9 mouse cellular contexts compared by ENCODE assay signal in genomic region chr14:51915030-51915429, GRCm38 (mm10). TPM values are rescaled to one million over a fixed set of nuclear protein-coding genes. Genes with fewer than 3 reads are reported as not detected.
A peak's percentile ranks its signal among the peaks of the same experiment; 100 is the strongest.
DNase-seq lines count a peak whose midpoint lies in the region; ATAC-seq and TF ChIP-seq lines count a peak whose summit lies in the region.
"Had no signal": no experiment of that assay in that cellular context is flagged by ENCODE, and none has a peak within 500 bp of the region (broad histone marks: within the 10 kb centered on the region; RNA-seq: fewer than 3 reads in every experiment).

No protein-coding gene starts in this region.

- peaks cover under 1% of the 10 kb centered on the region; the same call in 1 of the 2 replicates for H3K36me3 ChIP-seq in limb, embryonic 14.5 days (ENCODE audit: control insufficient read depth, insufficient read depth, low read length)

- intact Hi-C loops in left cerebral cortex, adult 2 months (cut with DNase I): no loop called here
- intact Hi-C loops in left cerebral cortex, postnatal 10 days (cut with DNase I): no loop called here
- intact Hi-C loops in left cerebral cortex, postnatal 14 days (cut with DNase I): no loop called here

- H3K27ac ChIP-seq in left cerebral cortex, adult 2 months: peak overlapping the region; percentile 83
- H3K27ac ChIP-seq in limb, embryonic 14.5 days (replicated peaks; ENCODE audit: low read depth, low read length): peak overlapping the region; percentile 78
- H3K27ac ChIP-seq: liver, embryonic 14.5 days had no signal

- H3K4me2 ChIP-seq in limb, embryonic 14.5 days (replicated peaks; ENCODE audit: low read depth, low read length, severe bottlenecking): peak overlapping the region; percentile 97; the same call in 1 of the 2 replicates

- peak; percentile 13; the same call in 1 of the 2 replicates for ATAC-seq in common myeloid progenitor, adult 5-6 weeks (replicated peaks; ENCODE audit: low read depth, poor library complexity, severe bottlenecking)
- peak; percentile 21 for ATAC-seq in granulocyte monocyte progenitor cell, adult 5-6 weeks (replicated peaks; ENCODE audit: poor library complexity, severe bottlenecking)
- no peak for ATAC-seq in limb, embryonic 14.5 days (ENCODE audit: low FRiP score, low read depth)

- peaks cover 18% of the 10 kb centered on the region for H3K4me1 ChIP-seq in limb, embryonic 14.5 days (ENCODE audit: control insufficient read depth, insufficient read depth, low read length)

- H3K9ac ChIP-seq in limb, embryonic 14.5 days (ENCODE audit: low read depth, low read length, severe bottlenecking): no peak overlapping the region
- H3K9ac ChIP-seq: liver, embryonic 14.5 days had no signal

- no peaks in the 10 kb centered on the region for H3K9me3 ChIP-seq in limb, embryonic 14.5 days (ENCODE audit: control insufficient read depth, low read length)

- 28% methylated on average over 3 of the region's 3 CpGs for WGBS in limb, embryonic 14.5 days

- no peak overlapping the region for H3K4me3 ChIP-seq in left cerebral cortex, adult 2 months
- H3K4me3 ChIP-seq in limb, embryonic 14.5 days (replicated peaks; ENCODE audit: low read length): no peak overlapping the region

- TF ChIP-seq POLR2A in limb, embryonic 14.5 days (IDR thresholded peaks at IDR 0.05; ENCODE audit: borderline replicate concordance, extremely low read depth, insufficient read depth, insufficient read length): no peak

- TF ChIP-seq CTCF in left cerebral cortex, adult 2 months (IDR thresholded peaks at IDR 0.05): no peak

- H3K27me3 ChIP-seq in limb, embryonic 14.5 days (ENCODE audit: control insufficient read depth, insufficient read depth, low read length): no peaks in the 10 kb centered on the region

- no peak for DNase-seq in left cerebral cortex, adult 2 months (ENCODE audit: extremely low spot score in 1 of 2, low spot score in 2 of 2)
- DNase-seq in left cerebral cortex, postnatal 10 days (ENCODE audit: extremely low spot score in 1 of 2, low spot score in 2 of 2): no peak
- no peak for DNase-seq in limb, embryonic 14.5 days (ENCODE audit: low spot score)
- DNase-seq in left cerebral cortex, postnatal 14 days (ENCODE audit: low spot score in 2 of 2): no peak
- DNase-seq in layer of hippocampus, adult 9-11 months: no peak
- DNase-seq: kidney, adult 11 months had no signal

RNA-seq across cellular contexts. Expression of gene Ndrg2, which starts 1.1 kb away (rescaled TPM):
- 100 to 1,000 TPM; 793 to 811 TPM for total RNA-seq in left cerebral cortex, adult 2 months (2021)
- 100 to 1,000 TPM; 337 to 367 TPM for total RNA-seq in left cerebral cortex, postnatal 10 days (2021)
- 2.8 and 14.6 TPM in 2 replicates for total RNA-seq in common myeloid progenitor, adult 5-6 weeks (2017)
- 5.4 and 6.2 TPM in 2 replicates for total RNA-seq in granulocyte monocyte progenitor cell, adult 5-6 weeks (2014; fragmentation: Nextera tagmentation)
- 8.7 and 11.4 TPM in 2 replicates for total RNA-seq in granulocyte monocyte progenitor cell, adult 5-6 weeks (2017)
- polyA plus RNA-seq in limb, embryonic 14.5 days (2012; rRNA removed): 73.9 and 83.1 TPM in 2 replicates
- 52.0 and 54.5 TPM in 2 replicates for polyA plus RNA-seq in limb, embryonic 14.5 days (2014; fragmentation: Nextera tagmentation; extraction: Ambion mirVana)
- total RNA-seq in left cerebral cortex, postnatal 14 days (2021): 100 to 1,000 TPM; 508 to 561 TPM

RNA-seq across cellular contexts. Expression of gene Tppp2, which starts 3.2 kb away (rescaled TPM):
- not detected for total RNA-seq in left cerebral cortex, adult 2 months (2021)
- not detected for total RNA-seq in left cerebral cortex, postnatal 10 days (2021)
- not detected in 2 replicates for total RNA-seq in common myeloid progenitor, adult 5-6 weeks (2017)
- not detected in 2 replicates for total RNA-seq in granulocyte monocyte progenitor cell, adult 5-6 weeks (2014; fragmentation: Nextera tagmentation)
- total RNA-seq in granulocyte monocyte progenitor cell, adult 5-6 weeks (2017): not detected in 2 replicates
- polyA plus RNA-seq in limb, embryonic 14.5 days (2012; rRNA removed): not detected in 2 replicates
- polyA plus RNA-seq in limb, embryonic 14.5 days (2014; fragmentation: Nextera tagmentation; extraction: Ambion mirVana): not detected in 2 replicates
- not detected for total RNA-seq in left cerebral cortex, postnatal 14 days (2021)
- polyA plus RNA-seq: liver, embryonic 14.5 days had no signal

RNA-seq across cellular contexts. Expression of gene Rnase13, which starts 7.5 kb away (rescaled TPM):
- total RNA-seq in left cerebral cortex, adult 2 months (2021): not detected
- not detected for total RNA-seq in left cerebral cortex, postnatal 10 days (2021)
- total RNA-seq in common myeloid progenitor, adult 5-6 weeks (2017): not detected in 2 replicates
- not detected in 2 replicates for total RNA-seq in granulocyte monocyte progenitor cell, adult 5-6 weeks (2014; fragmentation: Nextera tagmentation)
- total RNA-seq in granulocyte monocyte progenitor cell, adult 5-6 weeks (2017): not detected in 2 replicates
- polyA plus RNA-seq in limb, embryonic 14.5 days (2012; rRNA removed): not detected in 2 replicates
- polyA plus RNA-seq in limb, embryonic 14.5 days (2014; fragmentation: Nextera tagmentation; extraction: Ambion mirVana): not detected in 2 replicates
- total RNA-seq in left cerebral cortex, postnatal 14 days (2021): not detected
- polyA plus RNA-seq: liver, embryonic 14.5 days had no signal

RNA-seq across cellular contexts. Expression of gene Slc39a2, which starts 22.3 kb away (rescaled TPM):
- total RNA-seq in left cerebral cortex, adult 2 months (2021): 10 to 100 TPM in 1 of 2 experiments, 1 to 10 TPM in 1; 6.3 to 10.0 TPM
- total RNA-seq in left cerebral cortex, postnatal 10 days (2021): 1 to 10 TPM; 3.6 to 4.5 TPM
- 0.49 TPM in 1 of 2 replicates, not detected in the other for total RNA-seq in common myeloid progenitor, adult 5-6 weeks (2017)
- total RNA-seq in granulocyte monocyte progenitor cell, adult 5-6 weeks (2014; fragmentation: Nextera tagmentation): 0.49 and 1.4 TPM in 2 replicates
- total RNA-seq in granulocyte monocyte progenitor cell, adult 5-6 weeks (2017): 0.09 and 0.21 TPM in 2 replicates
- polyA plus RNA-seq in limb, embryonic 14.5 days (2012; rRNA removed): 3.6 TPM in 2 replicates
- 1.5 TPM in 2 replicates for polyA plus RNA-seq in limb, embryonic 14.5 days (2014; fragmentation: Nextera tagmentation; extraction: Ambion mirVana)
- 1 to 10 TPM; 3.8 to 4.3 TPM for total RNA-seq in left cerebral cortex, postnatal 14 days (2021)

RNA-seq across cellular contexts. Expression of gene Mettl17, which starts 30.4 kb away (rescaled TPM):
- 10 to 100 TPM; 28.8 to 35.2 TPM for total RNA-seq in left cerebral cortex, adult 2 months (2021)
- 10 to 100 TPM; 35.5 to 42.4 TPM for total RNA-seq in left cerebral cortex, postnatal 10 days (2021)
- 6.7 and 11.5 TPM in 2 replicates for total RNA-seq in common myeloid progenitor, adult 5-6 weeks (2017)
- total RNA-seq in granulocyte monocyte progenitor cell, adult 5-6 weeks (2014; fragmentation: Nextera tagmentation): 15.4 and 22.2 TPM in 2 replicates
- 13.1 and 34.7 TPM in 2 replicates for total RNA-seq in granulocyte monocyte progenitor cell, adult 5-6 weeks (2017)
- polyA plus RNA-seq in limb, embryonic 14.5 days (2012; rRNA removed): 45.9 and 47.9 TPM in 2 replicates
- polyA plus RNA-seq in limb, embryonic 14.5 days (2014; fragmentation: Nextera tagmentation; extraction: Ambion mirVana): 42.7 and 46.5 TPM in 2 replicates
- total RNA-seq in left cerebral cortex, postnatal 14 days (2021): 10 to 100 TPM; 29.1 to 34.6 TPM

Comparison
In these comparisons a context has a peak if more than half of its experiments do, and no peak if none do; other contexts are left out.
1. RNA of gene Ndrg2, which starts 1.1 kb away (total RNA-seq): 793 to 811 TPM in left cerebral cortex, adult 2 months, 508 to 561 TPM in left cerebral cortex, postnatal 14 days and 337 to 367 TPM in left cerebral cortex, postnatal 10 days; 5.4 to 11.4 TPM in granulocyte monocyte progenitor cell, adult 5-6 weeks and 2.8 to 14.6 TPM in common myeloid progenitor, adult 5-6 weeks; every median in the first group is over 10 times any median in the second.